Comparison of ENCODE assay signal across 8 mouse cellular contexts in genomic region chr2:129593876-129594421, GRCm38 (mm10). TPM values are rescaled to one million over a fixed set of nuclear protein-coding genes. Genes with fewer than 3 reads are reported as not detected.
DNase-seq lines count a peak whose midpoint lies in the region; ATAC-seq and TF ChIP-seq lines count a peak whose summit lies in the region.

No protein-coding gene starts in this region.

- H3K9ac ChIP-seq in ES-E14 (ENCODE audit: insufficient read depth, low read depth, low read length, poor library complexity, severe bottlenecking), result peak overlapping the region; percentile 83
- H3K9ac ChIP-seq in embryonic facial prominence, embryonic 12.5 days, result peak overlapping the region; percentile 80
- H3K9ac ChIP-seq in intestine, embryonic 16.5 days (ENCODE audit: low read depth, low read length), result peak overlapping the region; percentile 88

- H3K27ac ChIP-seq in ES-E14 (ENCODE audit: insufficient read depth, low read depth, low read length, poor library complexity, severe bottlenecking) (no peak overlapping the region), macrophage (peak overlapping the region; percentile 100)
- H3K27ac ChIP-seq in embryonic facial prominence, embryonic 12.5 days, result peak overlapping the region; percentile 91
- peak overlapping the region; percentile 92 for H3K27ac ChIP-seq in intestine, embryonic 16.5 days (ENCODE audit: low read length)

- WGBS in embryonic facial prominence, embryonic 12.5 days, result 2% methylated on average over 13 of the region's 13 CpGs
- WGBS in intestine, embryonic 16.5 days, result 4% methylated on average over 13 of the region's 13 CpGs
- 9% methylated on average over 13 of the region's 13 CpGs for WGBS in macrophage (ENCODE audit: missing documents)

- 0 out of 2 replicates have a peak, but pooled peaks have one; percentile 12 for ATAC-seq in embryonic facial prominence, embryonic 12.5 days (ENCODE audit: insufficient number of reproducible peaks, insufficient read depth, low FRiP score, low TSS enrichment)
- ATAC-seq in intestine, embryonic 16.5 days, result peak; percentile 14; the same call in 1 of the 2 replicates

- DNase-seq in ES-E14 (ENCODE audit: low read depth, low spot score) (no peak), adipocyte (ENCODE audit: low spot score) (no peak)
- no peak for DNase-seq in gastrocnemius, postnatal 4 days (ENCODE audit: low spot score in 2 of 2)
- no peak for DNase-seq in right cerebral cortex, postnatal 4 days

- peak overlapping the region; percentile 89 for H3K4me2 ChIP-seq in embryonic facial prominence, embryonic 12.5 days (replicated peaks)
- H3K4me2 ChIP-seq in intestine, embryonic 16.5 days (ENCODE audit: low read depth, low read length), result peak overlapping the region; percentile 55

- H3K4me3 ChIP-seq in E14TG2a.4 (replicated peaks; ENCODE audit: low read length) (peak overlapping the region; percentile 87), ES-E14 (ENCODE audit: insufficient read depth in 1 of 2, low read depth in 1 of 2, low read length in 2 of 2, poor library complexity in 1 of 2, severe bottlenecking in 1 of 2) (peak overlapping the region; percentile 89 to 96), macrophage (ENCODE audit: inconsistent target) (peak overlapping the region; percentile 78)
- peak overlapping the region; percentile 69 for H3K4me3 ChIP-seq in embryonic facial prominence, embryonic 12.5 days
- peak overlapping the region; percentile 77 for H3K4me3 ChIP-seq in intestine, embryonic 16.5 days (ENCODE audit: low read length)

- H3K27me3 ChIP-seq in E14TG2a.4 (ENCODE audit: insufficient read depth, low read length), result peaks cover 70% of the 10 kb centered on the region
- H3K27me3 ChIP-seq in embryonic facial prominence, embryonic 12.5 days, result no peaks in the 10 kb centered on the region
- no peaks in the 10 kb centered on the region for H3K27me3 ChIP-seq in intestine, embryonic 16.5 days (replicated peaks; ENCODE audit: control insufficient read depth, insufficient read depth, low read length)

- H3K79me2 ChIP-seq in macrophage (ENCODE audit: inconsistent target), result peaks cover 69% of the 10 kb centered on the region

- H3K9me3 ChIP-seq in E14TG2a.4 (ENCODE audit: low read length) (no peaks in the 10 kb centered on the region), ES-E14 (ENCODE audit: control insufficient read depth, insufficient read depth, low read depth, low read length) (no peaks in the 10 kb centered on the region)
- H3K9me3 ChIP-seq in embryonic facial prominence, embryonic 12.5 days, result no peaks in the 10 kb centered on the region
- H3K9me3 ChIP-seq in intestine, embryonic 16.5 days (ENCODE audit: control insufficient read depth, low read length), result no peaks in the 10 kb centered on the region

- in situ Hi-C loops in ES-E14 (cut with MboI; ENCODE audit: low sequenced_read_pairs in 2 of 2, unreplicated experiment in 2 of 2), result no loop called here

- TF ChIP-seq CTCF in E14TG2a.4 (conservative IDR thresholded peaks at IDR 0.05; ENCODE audit: low read length), result no peak

- H3K4me1 ChIP-seq in E14TG2a.4 (replicated peaks; ENCODE audit: low read depth, low read length), result peaks cover 26% of the 10 kb centered on the region
- H3K4me1 ChIP-seq in ES-E14 (ENCODE audit: control insufficient read depth in 2 of 2, insufficient read depth in 2 of 2, low read length in 2 of 2, poor library complexity in 1 of 2), result peaks cover under 1 to 2% of the 10 kb centered on the region in 2 experiments; a peak in 2 of 4 replicates
- H3K4me1 ChIP-seq in embryonic facial prominence, embryonic 12.5 days, result peaks cover 14% of the 10 kb centered on the region; the same call in 1 of the 2 replicates
- peaks cover 18% of the 10 kb centered on the region for H3K4me1 ChIP-seq in intestine, embryonic 16.5 days (ENCODE audit: control insufficient read depth, insufficient read depth, low read length)

- H3K36me3 ChIP-seq in E14TG2a.4 (ENCODE audit: insufficient read depth, low read length) (no peaks in the 10 kb centered on the region), ES-E14 (ENCODE audit: control insufficient read depth, insufficient read depth, low read length, poor library complexity, severe bottlenecking) (no peaks in the 10 kb centered on the region), macrophage (ENCODE audit: inconsistent target) (peaks cover 21% of the 10 kb centered on the region; the same call in 1 of the 2 replicates)
- no peaks in the 10 kb centered on the region for H3K36me3 ChIP-seq in embryonic facial prominence, embryonic 12.5 days
- no peaks in the 10 kb centered on the region for H3K36me3 ChIP-seq in intestine, embryonic 16.5 days (ENCODE audit: control insufficient read depth, insufficient read depth, low read length)

TF ChIP-seq in ES-E14, 5 proteins besides CTCF, POLR2A, EP300 and RAD21:
- TF ChIP-seq CHD2 (IDR thresholded peaks at IDR 0.05; ENCODE audit: low read depth, low read length) (no peak), ZNF384 (IDR thresholded peaks at IDR 0.05; ENCODE audit: low read depth, low read length) (no peak), ZC3H11A (IDR thresholded peaks at IDR 0.05; ENCODE audit: borderline replicate concordance, low read depth, low read length) (no peak), MAFK (IDR thresholded peaks at IDR 0.05; ENCODE audit: insufficient read depth, low read depth, low read length) (no peak), HCFC1 (IDR thresholded peaks at IDR 0.05; ENCODE audit: borderline replicate concordance, insufficient read depth, low read length) (no peak)

RNA-seq across cellular contexts. Expression of gene Sirpa, which starts 1.3 kb away (rescaled TPM):
- total RNA-seq in ES-E14 (2012; rRNA removed), result 6.5 and 8.3 TPM in 2 replicates
- 23.9 and 24.3 TPM in 2 replicates for polyA plus RNA-seq in embryonic facial prominence, embryonic 12.5 days (2016; fragmentation: Nextera tagmentation; extraction: Ambion mirVana)
- polyA plus RNA-seq in intestine, embryonic 16.5 days (2015; fragmentation: Nextera tagmentation; extraction: Ambion mirVana), result 17.0 and 17.6 TPM in 2 replicates
- total RNA-seq in macrophage (2018; cell fraction: chromatin; rRNA removed), result 1,000 to 10,000 TPM in 25 of 26 experiments, 100 to 1,000 TPM in 1; 486 to 5,251 (median 2,764) TPM
- total RNA-seq in macrophage (2018; cell fraction: cytosol; rRNA removed), result 1,000 to 10,000 TPM; 1,654 to 2,625 (median 2,091) TPM
- 1,000 to 10,000 TPM in 25 of 26 experiments, 100 to 1,000 TPM in 1; 968 to 4,930 (median 3,847) TPM for total RNA-seq in macrophage (2018; cell fraction: nucleus; rRNA removed)
- 1,368 to 2,259 TPM (median 1,677 TPM) in 3 replicates for polyA plus RNA-seq in macrophage (2018)
- 10 to 100 TPM; 43.1 to 46.2 TPM for total RNA-seq in gastrocnemius, postnatal 4 days (2021)

RNA-seq across cellular contexts. Expression of gene F830045P16Rik, which starts 57.5 kb away (rescaled TPM):
- not detected in 2 replicates for total RNA-seq in ES-E14 (2012; rRNA removed)
- not detected in 2 replicates for polyA plus RNA-seq in embryonic facial prominence, embryonic 12.5 days (2016; fragmentation: Nextera tagmentation; extraction: Ambion mirVana)
- polyA plus RNA-seq in intestine, embryonic 16.5 days (2015; fragmentation: Nextera tagmentation; extraction: Ambion mirVana), result not detected in 2 replicates
- 1 to 10 TPM in 7 of 26 experiments, under 1 TPM in 14, not detected in 5; 0.25 to 2.4 (median 0.87) TPM for total RNA-seq in macrophage (2018; cell fraction: chromatin; rRNA removed)
- 1 to 10 TPM in 12 of 26 experiments, under 1 TPM in 14; 0.43 to 2.0 (median 0.90) TPM for total RNA-seq in macrophage (2018; cell fraction: cytosol; rRNA removed)
- total RNA-seq in macrophage (2018; cell fraction: nucleus; rRNA removed), result 1 to 10 TPM in 14 of 26 experiments, under 1 TPM in 8, not detected in 4; 0.42 to 3.2 (median 1.1) TPM
- 0.26 to 1.1 TPM (median 0.55 TPM) in 3 replicates for polyA plus RNA-seq in macrophage (2018)
- total RNA-seq in gastrocnemius, postnatal 4 days (2021), result under 1 TPM in 1 of 2 experiments, not detected in 1; 0.18 TPM

Comparison
In these comparisons a context has a peak if more than half of its experiments do, and no peak if none do; other contexts are left out.
1. RNA of gene Sirpa, which starts 1.3 kb away (polyA plus RNA-seq): 1,368 to 2,259 TPM in macrophage; 23.9 to 24.3 TPM in embryonic facial prominence, embryonic 12.5 days and 17.0 to 17.6 TPM in intestine, embryonic 16.5 days; every median in the first group is over 10 times any median in the second.
2. Peak in every context shown above with its lines, with median percentiles within 50 percentile points of each other: H3K4me3 ChIP-seq and H3K9ac ChIP-seq.